Mouse (Mus musculus): ENCODE data around the gene Krt6b. TPM values are rescaled to one million over a fixed set of nuclear protein-coding genes. Genes with fewer than 3 reads are reported as not detected.

Gene Krt6b
- total and polyA plus RNA-seq, 3 experiments: not detected

Small RNAs within 50 kb of the gene (microRNA-seq; reads per million reads assigned to microRNA genes)
- gene Gm44323 (0 reads per million in 2 experiments), gene Gm44342 (0 reads per million in 2 experiments), gene Gm44383 (0 reads per million in 2 experiments), gene Gm44479 (0 reads per million in 2 experiments)

Other genes with a start within 250 kb of the Krt6b start
- gene Krt87, start 241.5 kb downstream of the Krt6b start, total RNA-seq (2021): not detected
- 0.04 TPM in 1 of 2 replicates, not detected in the other for gene Krt87, start 241.5 kb downstream of the Krt6b start, polyA plus RNA-seq (2012; rRNA removed)
- gene Krt88, start 232.5 kb downstream of the Krt6b start, total RNA-seq (2021): not detected
- gene Krt88, start 232.5 kb downstream of the Krt6b start, polyA plus RNA-seq (2012; rRNA removed): not detected in 2 replicates
- not detected for gene Krt81, start 216.5 kb downstream of the Krt6b start, total RNA-seq (2021)
- gene Krt81, start 216.5 kb downstream of the Krt6b start, polyA plus RNA-seq (2012; rRNA removed): not detected in 2 replicates
- gene Krt86, start 206.8 kb downstream of the Krt6b start, total RNA-seq (2021): not detected
- not detected in 2 replicates for gene Krt86, start 206.8 kb downstream of the Krt6b start, polyA plus RNA-seq (2012; rRNA removed)
- gene Krt83, start 188.8 kb downstream of the Krt6b start, total RNA-seq (2021): not detected
- 0.12 TPM in 1 of 2 replicates, not detected in the other for gene Krt83, start 188.8 kb downstream of the Krt6b start, polyA plus RNA-seq (2012; rRNA removed)
- not detected for gene Gm49425, start 163.0 kb downstream of the Krt6b start, total RNA-seq (2021)
- gene Gm49425, start 163.0 kb downstream of the Krt6b start, polyA plus RNA-seq (2012; rRNA removed): not detected in 2 replicates
- not detected for gene Krt84, start 147.5 kb downstream of the Krt6b start, total RNA-seq (2021)
- gene Krt84, start 147.5 kb downstream of the Krt6b start, polyA plus RNA-seq (2012; rRNA removed): not detected in 2 replicates
- gene Krt82, start 129.6 kb downstream of the Krt6b start, total RNA-seq (2021): not detected
- gene Krt82, start 129.6 kb downstream of the Krt6b start, polyA plus RNA-seq (2012; rRNA removed): not detected in 2 replicates
- not detected for gene Krt90, start 117.3 kb downstream of the Krt6b start, total RNA-seq (2021)
- not detected in 2 replicates for gene Krt90, start 117.3 kb downstream of the Krt6b start, polyA plus RNA-seq (2012; rRNA removed)
- not detected for gene Krt75, start 106.4 kb downstream of the Krt6b start, total RNA-seq (2021)
- not detected in 2 replicates for gene Krt75, start 106.4 kb downstream of the Krt6b start, polyA plus RNA-seq (2012; rRNA removed)
- not detected for gene Gm5414, start 52.1 kb downstream of the Krt6b start, total RNA-seq (2021)
- not detected in 2 replicates for gene Gm5414, start 52.1 kb downstream of the Krt6b start, polyA plus RNA-seq (2012; rRNA removed)
- not detected for gene Gm5478, start 32.9 kb downstream of the Krt6b start, total RNA-seq (2021)
- gene Gm5478, start 32.9 kb downstream of the Krt6b start, polyA plus RNA-seq (2012; rRNA removed): not detected in 2 replicates
- gene Krt6a, start 14.0 kb upstream of the Krt6b start, total RNA-seq (2021): not detected
- not detected in 2 replicates for gene Krt6a, start 14.0 kb upstream of the Krt6b start, polyA plus RNA-seq (2012; rRNA removed)
- gene Krt5, start 32.6 kb upstream of the Krt6b start, total RNA-seq (2021): not detected
- gene Krt5, start 32.6 kb upstream of the Krt6b start, polyA plus RNA-seq (2012; rRNA removed): 0.06 TPM in 1 of 2 replicates, not detected in the other
- not detected for gene Krt71, start 62.8 kb upstream of the Krt6b start, total RNA-seq (2021)
- gene Krt71, start 62.8 kb upstream of the Krt6b start, polyA plus RNA-seq (2012; rRNA removed): not detected in 2 replicates
- not detected for gene Krt72, start 106.2 kb upstream of the Krt6b start, total RNA-seq (2021)
- not detected in 2 replicates for gene Krt72, start 106.2 kb upstream of the Krt6b start, polyA plus RNA-seq (2012; rRNA removed)
- not detected for gene Krt73, start 122.1 kb upstream of the Krt6b start, total RNA-seq (2021)
- not detected in 2 replicates for gene Krt73, start 122.1 kb upstream of the Krt6b start, polyA plus RNA-seq (2012; rRNA removed)
- not detected for gene Krt2, start 137.9 kb upstream of the Krt6b start, total RNA-seq (2021)
- not detected in 2 replicates for gene Krt2, start 137.9 kb upstream of the Krt6b start, polyA plus RNA-seq (2012; rRNA removed)
- under 1 TPM; 0.10 to 0.17 TPM for gene Krt1, start 170.5 kb upstream of the Krt6b start, total RNA-seq (2021)
- 0.68 and 1.2 TPM in 2 replicates for gene Krt1, start 170.5 kb upstream of the Krt6b start, polyA plus RNA-seq (2012; rRNA removed)
- not detected for gene Krt77, start 189.4 kb upstream of the Krt6b start, total RNA-seq (2021)
- gene Krt77, start 189.4 kb upstream of the Krt6b start, polyA plus RNA-seq (2012; rRNA removed): not detected in 2 replicates
- gene Krt76, start 212.6 kb upstream of the Krt6b start, total RNA-seq (2021): not detected
- gene Krt76, start 212.6 kb upstream of the Krt6b start, polyA plus RNA-seq (2012; rRNA removed): not detected in 2 replicates
- not detected for gene Krt4, start 244.4 kb upstream of the Krt6b start, total RNA-seq (2021)
- gene Krt4, start 244.4 kb upstream of the Krt6b start, polyA plus RNA-seq (2012; rRNA removed): 0.08 and 0.33 TPM in 2 replicates

Measured in adrenal gland, adult 2 months (tissue).